ENCODE assay signal across 7 mouse cellular contexts in the genomic region with DNA sequence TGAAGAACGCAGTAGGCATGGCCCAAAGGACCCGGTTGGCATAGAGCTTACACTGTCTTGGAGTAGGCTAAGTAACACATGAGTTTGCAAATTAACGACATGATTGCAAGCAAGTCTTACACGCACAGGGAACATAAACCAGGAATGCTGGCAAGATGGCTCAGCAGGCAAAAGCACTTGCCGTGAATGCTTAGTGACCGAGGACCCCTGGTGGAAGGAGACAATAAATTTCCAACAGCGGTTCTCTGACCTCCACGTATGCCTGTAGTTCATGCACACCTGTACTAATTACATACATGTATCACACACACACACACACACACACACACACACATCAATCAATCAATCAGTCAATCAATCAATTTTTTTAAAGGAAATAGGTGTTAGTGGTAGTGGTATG. TPM values are rescaled to one million over a fixed set of nuclear protein-coding genes. Genes with fewer than 3 reads are reported as not detected.
DNase-seq lines count a peak whose midpoint lies in the region; ATAC-seq and TF ChIP-seq lines count a peak whose summit lies in the region.

No protein-coding gene starts in this region.

- TF ChIP-seq POLR2A in kidney, adult 2 months (IDR thresholded peaks at IDR 0.05; ENCODE audit: low read depth, low read length): no peak
- no peak for TF ChIP-seq POLR2A in ES-Bruce4 (IDR thresholded peaks at IDR 0.05; ENCODE audit: insufficient read depth, low read length)
- TF ChIP-seq POLR2A in embryonic fibroblast, embryonic 13.5 days (IDR thresholded peaks at IDR 0.05; ENCODE audit: low read depth, low read length): no peak

- TF ChIP-seq CTCF in kidney, adult 2 months (conservative IDR thresholded peaks at IDR 0.05; ENCODE audit: insufficient read depth, insufficient read length, low read depth, low read length): peak; percentile 42; the same call in 1 of the 2 replicates
- peak; percentile 49 for TF ChIP-seq CTCF in ES-Bruce4 (IDR thresholded peaks at IDR 0.05; ENCODE audit: low read depth, low read length)
- peak; percentile 6; the same call in 1 of the 2 replicates for TF ChIP-seq CTCF in embryonic fibroblast, embryonic 13.5 days (IDR thresholded peaks at IDR 0.05; ENCODE audit: borderline replicate concordance, insufficient read depth, low read length)

- H3K4me3 ChIP-seq in kidney, adult 2 months (ENCODE audit: insufficient read depth, low read depth, low read length): no peak overlapping the region
- no peak overlapping the region for H3K4me3 ChIP-seq in kidney, embryonic 16.5 days (ENCODE audit: low read length)
- no peak overlapping the region for H3K4me3 ChIP-seq in ES-Bruce4 (ENCODE audit: low read depth, low read length)
- H3K4me3 ChIP-seq in embryonic fibroblast, embryonic 13.5 days (ENCODE audit: insufficient read depth, low read length): no peak overlapping the region

- H3K4me2 ChIP-seq in kidney, embryonic 16.5 days (replicated peaks; ENCODE audit: low read depth, low read length): no peak overlapping the region

- no peaks in the 10 kb centered on the region for H3K36me3 ChIP-seq in kidney, adult 2 months (ENCODE audit: control insufficient read depth, insufficient read depth, low read length)
- no peaks in the 10 kb centered on the region for H3K36me3 ChIP-seq in kidney, embryonic 16.5 days (ENCODE audit: insufficient read depth, low read length)
- H3K36me3 ChIP-seq in ES-Bruce4 (ENCODE audit: control insufficient read depth, insufficient read depth, low read length, poor library complexity, severe bottlenecking): no peaks in the 10 kb centered on the region

- no peak overlapping the region for H3K27ac ChIP-seq in kidney, adult 2 months (ENCODE audit: insufficient read depth, low read depth, low read length)
- no peak overlapping the region for H3K27ac ChIP-seq in kidney, embryonic 16.5 days (ENCODE audit: low read length)
- H3K27ac ChIP-seq in ES-Bruce4 (ENCODE audit: insufficient read depth, low read length): no peak overlapping the region
- no peak overlapping the region for H3K27ac ChIP-seq in embryonic fibroblast, embryonic 13.5 days (ENCODE audit: insufficient read depth, low read length)

- no peak for DNase-seq in kidney, adult 2 months
- DNase-seq in 3T3-L1 (ENCODE audit: low read depth, low spot score): peak; percentile 29
- DNase-seq in urinary bladder, adult 18-20 months (ENCODE audit: low spot score in 2 of 2): no peak
- DNase-seq in testis, postnatal 14 days (ENCODE audit: low spot score): no peak

- 39% methylated on average over 8 of the region's 8 CpGs for WGBS in kidney, adult 2 months
- WGBS in kidney, embryonic 16.5 days: 37% methylated on average over 8 of the region's 8 CpGs

- no peaks in the 10 kb centered on the region for H3K4me1 ChIP-seq in kidney, adult 2 months (ENCODE audit: control insufficient read depth, insufficient read depth, low read length)
- H3K4me1 ChIP-seq in kidney, embryonic 16.5 days (ENCODE audit: insufficient read depth, low read length): no peaks in the 10 kb centered on the region
- H3K4me1 ChIP-seq in ES-Bruce4 (ENCODE audit: control insufficient read depth, insufficient read depth, low read length): no peaks in the 10 kb centered on the region
- H3K4me1 ChIP-seq in embryonic fibroblast, embryonic 13.5 days (ENCODE audit: control insufficient read depth, insufficient read depth, low read length): no peaks in the 10 kb centered on the region

- no peak for ATAC-seq in kidney, embryonic 16.5 days (ENCODE audit: low FRiP score, low TSS enrichment)

- TF ChIP-seq EP300 in ES-Bruce4 (IDR thresholded peaks at IDR 0.05; ENCODE audit: insufficient read depth, low read depth, low read length): no peak

- H3K27me3 ChIP-seq in kidney, adult 2 months (replicated peaks; ENCODE audit: control insufficient read depth, insufficient read depth, low read length): no peaks in the 10 kb centered on the region
- no peaks in the 10 kb centered on the region for H3K27me3 ChIP-seq in kidney, embryonic 16.5 days (ENCODE audit: insufficient read depth, low read length)
- no peaks in the 10 kb centered on the region for H3K27me3 ChIP-seq in ES-Bruce4 (ENCODE audit: control insufficient read depth, insufficient read depth, low read length, poor library complexity, severe bottlenecking)

- H3K9ac ChIP-seq in kidney, embryonic 16.5 days (replicated peaks; ENCODE audit: low read length): no peak overlapping the region
- no peak overlapping the region for H3K9ac ChIP-seq in ES-Bruce4 (ENCODE audit: low read depth, poor library complexity, severe bottlenecking)

- no peaks in the 10 kb centered on the region for H3K9me3 ChIP-seq in kidney, embryonic 16.5 days (ENCODE audit: low read length)
- no peaks in the 10 kb centered on the region for H3K9me3 ChIP-seq in ES-Bruce4 (replicated peaks; ENCODE audit: control insufficient read depth, insufficient read depth, low read length, poor library complexity, severe bottlenecking)

RNA-seq across cellular contexts. Expression of gene Alg11, which starts 31.0 kb away (rescaled TPM):
- 3.6 and 5.7 TPM in 2 replicates for polyA plus RNA-seq in kidney, adult 2 months (2012; rRNA removed)
- polyA plus RNA-seq in kidney, embryonic 16.5 days (2015; fragmentation: Nextera tagmentation; extraction: Ambion mirVana): 33.0 and 36.0 TPM in 2 replicates
- 24.2 and 28.5 TPM in 2 replicates for polyA plus RNA-seq in ES-Bruce4 (2011; ENCODE audit: insufficient read depth, insufficient read length, low read depth, missing spikeins)
- polyA plus RNA-seq in embryonic fibroblast, embryonic 13.5 days (2011; ENCODE audit: insufficient read length, low read depth, missing spikeins): 33.8 and 34.8 TPM in 2 replicates

RNA-seq across cellular contexts. Expression of gene Atp7b, which starts 31.5 kb away (rescaled TPM):
- 1.1 and 1.4 TPM in 2 replicates for polyA plus RNA-seq in kidney, adult 2 months (2012; rRNA removed)
- polyA plus RNA-seq in kidney, embryonic 16.5 days (2015; fragmentation: Nextera tagmentation; extraction: Ambion mirVana): 0.67 and 0.72 TPM in 2 replicates
- polyA plus RNA-seq in ES-Bruce4 (2011; ENCODE audit: insufficient read depth, insufficient read length, low read depth, missing spikeins): 2.1 and 2.5 TPM in 2 replicates
- not detected in 2 replicates for polyA plus RNA-seq in embryonic fibroblast, embryonic 13.5 days (2011; ENCODE audit: insufficient read length, low read depth, missing spikeins)

RNA-seq across cellular contexts. Expression of gene Nek5, which starts 33.3 kb away (rescaled TPM):
- 0.59 and 0.65 TPM in 2 replicates for polyA plus RNA-seq in kidney, adult 2 months (2012; rRNA removed)
- polyA plus RNA-seq in kidney, embryonic 16.5 days (2015; fragmentation: Nextera tagmentation; extraction: Ambion mirVana): 0.32 and 0.59 TPM in 2 replicates
- 0.66 and 0.79 TPM in 2 replicates for polyA plus RNA-seq in ES-Bruce4 (2011; ENCODE audit: insufficient read depth, insufficient read length, low read depth, missing spikeins)
- not detected in 2 replicates for polyA plus RNA-seq in embryonic fibroblast, embryonic 13.5 days (2011; ENCODE audit: insufficient read length, low read depth, missing spikeins)
